Mouse (Mus musculus): Measurements from ENCODE around the gene Ctnna2.

- no peak for TF ChIP-seq GATA1 (IDR thresholded peaks at IDR 0.05; ENCODE audit: borderline replicate concordance, low read length)
- TF ChIP-seq FLI1 (IDR thresholded peaks at IDR 0.05; ENCODE audit: low read length), result no peak
These were observed 292.3 kb downstream of the Ctnna2 start for GRCm38 (mm10) chr6:77687173-77687572.
